In genomic region chr3:51396219-51397068, GRCm38 (mm10) we compare ENCODE assay signal across 7 mouse cellular contexts. TPM values are rescaled to one million over a fixed set of nuclear protein-coding genes. Genes with fewer than 3 reads are reported as not detected.
DNase-seq lines count a peak whose midpoint lies in the region; ATAC-seq and TF ChIP-seq lines count a peak whose summit lies in the region.

Gene Mgarp (minus strand): TSS chr3:51396738.

- no peaks in the 10 kb centered on the region for H3K27me3 ChIP-seq in Patski
- peaks cover 4% of the 10 kb centered on the region; the same call in 1 of the 2 replicates for H3K27me3 ChIP-seq in forebrain, postnatal 0 days (ENCODE audit: insufficient read depth, low read length)
- peaks cover 35% of the 10 kb centered on the region for H3K27me3 ChIP-seq in hindbrain, embryonic 12.5 days
- H3K27me3 ChIP-seq in liver, adult 2 months (ENCODE audit: control insufficient read depth, insufficient read depth, low read length): no peaks in the 10 kb centered on the region; the same call in 1 of the 2 replicates
- H3K27me3 ChIP-seq in midbrain, postnatal 0 days (ENCODE audit: insufficient read depth, low read length): peaks cover 13% of the 10 kb centered on the region; the same call in 1 of the 2 replicates
- H3K27me3 ChIP-seq in stomach, postnatal 0 days (ENCODE audit: control insufficient read depth, insufficient read depth, low read length): no peaks in the 10 kb centered on the region

- no peak within 1 kb of the TSS for H3K27ac ChIP-seq in forebrain, postnatal 0 days (ENCODE audit: low read depth, low read length)
- no peak within 1 kb of the TSS for H3K27ac ChIP-seq in hindbrain, embryonic 12.5 days
- no peak within 1 kb of the TSS for H3K27ac ChIP-seq in liver, adult 2 months (replicated peaks; ENCODE audit: insufficient read depth, low read depth, low read length)
- no peak within 1 kb of the TSS for H3K27ac ChIP-seq in midbrain, postnatal 0 days (ENCODE audit: low read depth, low read length)
- no peak within 1 kb of the TSS for H3K27ac ChIP-seq in stomach, postnatal 0 days (replicated peaks)

- H3K79me2 ChIP-seq in liver, adult 2 months (ENCODE audit: control insufficient read depth, insufficient read depth, low read length): no peaks in the 10 kb centered on the region

- DNase-seq in Patski (ENCODE audit: low read depth, low spot score): no peak
- DNase-seq in c-Kit-negative CD71-positive TER-119-positive erythroid progenitor cells, embryonic 14.5 days (ENCODE audit: low read depth, low spot score): peak; percentile 32
- peak; percentile 51 for DNase-seq in forebrain, postnatal 0 days
- no peak for DNase-seq in liver, adult 2 months (ENCODE audit: extremely low read depth, low read depth, low spot score)
- DNase-seq in midbrain, postnatal 0 days (ENCODE audit: low spot score): peak; percentile 47
- peak; percentile 58 for DNase-seq in stomach, postnatal 0 days (ENCODE audit: low spot score)

- 4% methylated on average over 41 of the region's 41 CpGs for WGBS in forebrain, postnatal 0 days
- WGBS in hindbrain, embryonic 12.5 days: 3% methylated on average over 41 of the region's 41 CpGs
- 4% methylated on average over 41 of the region's 41 CpGs for WGBS in liver, adult 2 months
- 2% methylated on average over 41 of the region's 41 CpGs for WGBS in midbrain, postnatal 0 days
- 3% methylated on average over 41 of the region's 41 CpGs for WGBS in stomach, postnatal 0 days

- no peak for TF ChIP-seq EP300 in stomach, postnatal 0 days (optimal IDR thresholded peaks at IDR 0.05)

- peak within 1 kb of the TSS; percentile 63 for H3K4me2 ChIP-seq in forebrain, postnatal 0 days (ENCODE audit: low read depth)
- H3K4me2 ChIP-seq in hindbrain, embryonic 12.5 days (replicated peaks): peak within 1 kb of the TSS; percentile 64
- peak within 1 kb of the TSS; percentile 67 for H3K4me2 ChIP-seq in midbrain, postnatal 0 days (ENCODE audit: low read depth, low read length, poor library complexity, severe bottlenecking)
- H3K4me2 ChIP-seq in stomach, postnatal 0 days (replicated peaks; ENCODE audit: low read depth): peak within 1 kb of the TSS; percentile 78

- H3K9ac ChIP-seq in forebrain, postnatal 0 days: 0 out of 2 replicates have a peak within 1 kb of the TSS, but pooled peaks have one; percentile 14
- H3K9ac ChIP-seq in hindbrain, embryonic 12.5 days: peak within 1 kb of the TSS; percentile 53
- peak within 1 kb of the TSS; percentile 13 for H3K9ac ChIP-seq in liver, adult 2 months (ENCODE audit: low read depth, low read length)
- H3K9ac ChIP-seq in midbrain, postnatal 0 days (replicated peaks; ENCODE audit: low read length, poor library complexity, severe bottlenecking): 0 out of 2 replicates have a peak within 1 kb of the TSS, but pooled peaks have one; percentile 8
- H3K9ac ChIP-seq in stomach, postnatal 0 days (ENCODE audit: low read length): peak within 1 kb of the TSS; percentile 54

- H3K4me3 ChIP-seq in forebrain, postnatal 0 days (ENCODE audit: low read depth, low read length): peak within 1 kb of the TSS; percentile 38
- H3K4me3 ChIP-seq in hindbrain, embryonic 12.5 days: peak within 1 kb of the TSS; percentile 39
- peak within 1 kb of the TSS; percentile 57 for H3K4me3 ChIP-seq in liver, adult 2 months (ENCODE audit: insufficient read depth, low read depth, low read length)
- H3K4me3 ChIP-seq in midbrain, postnatal 0 days (ENCODE audit: low read depth, low read length): peak within 1 kb of the TSS; percentile 39
- peak within 1 kb of the TSS; percentile 56 for H3K4me3 ChIP-seq in stomach, postnatal 0 days (ENCODE audit: low read depth, low read length)

- H3K9me3 ChIP-seq in forebrain, postnatal 0 days (ENCODE audit: low read length): no peaks in the 10 kb centered on the region
- H3K9me3 ChIP-seq in hindbrain, embryonic 12.5 days (replicated peaks): no peaks in the 10 kb centered on the region
- no peaks in the 10 kb centered on the region for H3K9me3 ChIP-seq in midbrain, postnatal 0 days (ENCODE audit: low read length)
- H3K9me3 ChIP-seq in stomach, postnatal 0 days (ENCODE audit: control insufficient read depth, low read length): no peaks in the 10 kb centered on the region

- TF ChIP-seq CTCF in Patski (IDR thresholded peaks at IDR 0.05): no peak
- TF ChIP-seq CTCF in forebrain, postnatal 0 days (IDR thresholded peaks at IDR 0.05; ENCODE audit: low read depth): peak; percentile 30
- TF ChIP-seq CTCF in liver, adult 2 months (IDR thresholded peaks at IDR 0.05; ENCODE audit: low read depth, low read length): no peak
- peak; percentile 53 for TF ChIP-seq CTCF in midbrain, postnatal 0 days (IDR thresholded peaks at IDR 0.05)
- peak; percentile 61 for TF ChIP-seq CTCF in stomach, postnatal 0 days (IDR thresholded peaks at IDR 0.05; ENCODE audit: low read depth)

- peak; percentile 81 for ATAC-seq in Patski
- ATAC-seq in forebrain, postnatal 0 days: peak; percentile 78
- peak; percentile 80 for ATAC-seq in hindbrain, embryonic 12.5 days (ENCODE audit: low FRiP score)
- ATAC-seq in midbrain, postnatal 0 days (ENCODE audit: low FRiP score): peak; percentile 58; the same call in 1 of the 2 replicates
- peak; percentile 77 for ATAC-seq in stomach, postnatal 0 days (ENCODE audit: low FRiP score, low TSS enrichment)

- POLR2A ChIA-PET in Patski (lab: Charles Lee): no interaction called here

- CTCF ChIA-PET in Patski (lab: Charles Lee): interaction anchor here (0.7 to 2.0 kb wide), 6 partner anchors 8 to 25 kb away, joined by 3 to 6 read pairs (median 4); partner anchors contain the start of gene Ndufc1

- no peaks in the 10 kb centered on the region for H3K4me1 ChIP-seq in forebrain, postnatal 0 days (ENCODE audit: insufficient read depth)
- peaks cover 10% of the 10 kb centered on the region for H3K4me1 ChIP-seq in hindbrain, embryonic 12.5 days
- H3K4me1 ChIP-seq in liver, adult 2 months (ENCODE audit: control insufficient read depth, insufficient read depth, low read length): no peaks in the 10 kb centered on the region; the same call in 1 of the 2 replicates
- H3K4me1 ChIP-seq in midbrain, postnatal 0 days (ENCODE audit: insufficient read depth, low read length): 0 out of 2 replicates have a peak, but pooled peaks cover 3% of the 10 kb centered on the region
- H3K4me1 ChIP-seq in stomach, postnatal 0 days (replicated peaks; ENCODE audit: control insufficient read depth, insufficient read depth): no peaks in the 10 kb centered on the region; the same call in 1 of the 2 replicates

- no peak for TF ChIP-seq POLR2A in liver, adult 2 months (IDR thresholded peaks at IDR 0.05; ENCODE audit: extremely low read depth, insufficient read depth, low read length)

- no peaks in the 10 kb centered on the region for H3K36me3 ChIP-seq in forebrain, postnatal 0 days (ENCODE audit: insufficient read depth)
- H3K36me3 ChIP-seq in hindbrain, embryonic 12.5 days: no peaks in the 10 kb centered on the region
- H3K36me3 ChIP-seq in liver, adult 2 months (ENCODE audit: control insufficient read depth, insufficient read depth, low read length): no peaks in the 10 kb centered on the region
- no peaks in the 10 kb centered on the region for H3K36me3 ChIP-seq in midbrain, postnatal 0 days (ENCODE audit: insufficient read depth, low read length)
- no peaks in the 10 kb centered on the region for H3K36me3 ChIP-seq in stomach, postnatal 0 days (ENCODE audit: control insufficient read depth, insufficient read depth, low read length)

- in situ Hi-C loops in Patski (cut with MboI; ENCODE audit: low pct_unique_long_range_greater_than_20kb): no loop called here

RNA-seq across cellular contexts. Expression of gene Mgarp, which starts in this region (rescaled TPM):
- 0.85 TPM for polyA plus RNA-seq in Patski (2021)
- 0.54 and 0.67 TPM in 2 replicates for total RNA-seq in forebrain, postnatal 0 days (2014; rRNA removed)
- 0.42 and 0.53 TPM in 2 replicates for polyA plus RNA-seq in forebrain, postnatal 0 days (2015; fragmentation: Nextera tagmentation; extraction: Ambion mirVana)
- polyA plus RNA-seq in hindbrain, embryonic 12.5 days (2016; fragmentation: Nextera tagmentation; extraction: Ambion mirVana): 5.0 and 5.3 TPM in 2 replicates
- 2.8 TPM in 1 of 2 replicates, not detected in the other for total RNA-seq in liver, adult 2 months (2014; rRNA removed)
- 0.10 TPM in 1 of 2 replicates, not detected in the other for polyA plus RNA-seq in liver, adult 2 months (2012; rRNA removed)
- 0.49 TPM in 1 of 2 replicates, not detected in the other for total RNA-seq in midbrain, postnatal 0 days (2014; rRNA removed)
- polyA plus RNA-seq in midbrain, postnatal 0 days (2015; fragmentation: Nextera tagmentation; extraction: Ambion mirVana): 0.40 and 0.49 TPM in 2 replicates
- 0.73 and 0.82 TPM in 2 replicates for polyA plus RNA-seq in stomach, postnatal 0 days (2015; fragmentation: Nextera tagmentation; extraction: Ambion mirVana)

Comparison
In these comparisons a context has a peak if more than half of its experiments do, and no peak if none do; other contexts are left out.
1. Peak in ATAC-seq in Patski; RNA of the gene not detected or under 1 TPM.
2. Peak in DNase-seq, ATAC-seq, H3K4me3 ChIP-seq, H3K9ac ChIP-seq and H3K4me2 ChIP-seq in forebrain, postnatal 0 days; RNA of the gene not detected or under 1 TPM.
3. Peak in DNase-seq, ATAC-seq, H3K4me3 ChIP-seq, H3K9ac ChIP-seq and H3K4me2 ChIP-seq in midbrain, postnatal 0 days; RNA of the gene not detected or under 1 TPM.
4. Peak in DNase-seq, ATAC-seq, H3K4me3 ChIP-seq, H3K9ac ChIP-seq and H3K4me2 ChIP-seq in stomach, postnatal 0 days; RNA of the gene not detected or under 1 TPM.
5. CTCF ChIP-seq: peak in forebrain, postnatal 0 days (single experiment), midbrain, postnatal 0 days (single experiment) and stomach, postnatal 0 days (single experiment); none in Patski (single experiment) and liver, adult 2 months (single experiment).
6. Peak in every context shown above with its lines, with median percentiles within 50 percentile points of each other: ATAC-seq, H3K4me2 ChIP-seq, H3K4me3 ChIP-seq and H3K9ac ChIP-seq.